Mouse (Mus musculus): ENCODE measurements around the gene Picalm. TPM values are rescaled to one million over a fixed set of nuclear protein-coding genes. Genes with fewer than 3 reads are reported as not detected.

Gene Picalm
- polyA plus RNA-seq, 1 experiment = 47.2 TPM

GRCm38 (mm10) chr7:90145897-90146296 is 15.9 kb downstream of the Picalm start:
- Histone ChIP-seq H3K27me3 (ENCODE audit: control insufficient read depth, insufficient read depth, insufficient read length) (no peaks in the 10 kb centered on the region), H3K79me2 (ENCODE audit: control insufficient read depth, insufficient read depth) (peaks cover 100% of the 10 kb centered on the region), H3ac (ENCODE audit: control insufficient read depth, insufficient read length, low read depth) (no peak overlapping the region), H3K36me3 (ENCODE audit: control insufficient read depth, insufficient read depth) (no peaks in the 10 kb centered on the region), H3K79me3 (ENCODE audit: low read depth) (peaks cover 94% of the 10 kb centered on the region), H3K4me3 (ENCODE audit: insufficient read depth, poor library complexity, severe bottlenecking) (no peak overlapping the region)
- TF ChIP-seq MYOD1 (IDR thresholded peaks at IDR 0.05; ENCODE audit: control insufficient read depth, insufficient read length, low read depth) (no peak), FOSL1 (IDR thresholded peaks at IDR 0.05; ENCODE audit: insufficient read depth, low read length, poor library complexity, severe bottlenecking) (no peak), USF1 (IDR thresholded peaks at IDR 0.05; ENCODE audit: low read depth) (no peak), CEBPB (IDR thresholded peaks at IDR 0.05; ENCODE audit: low read depth) (no peak), MYOG (IDR thresholded peaks at IDR 0.05; ENCODE audit: control insufficient read depth, extremely low read depth, insufficient read length) (no peak), CTCF (IDR thresholded peaks at IDR 0.05; ENCODE audit: control insufficient read depth, insufficient read depth, insufficient read length) (no peak), MAX (IDR thresholded peaks at IDR 0.05) (no peak)

GRCm38 (mm10) chr7:90146321-90146720 is 16.3 kb downstream of the Picalm start:
- H3ac ChIP-seq (ENCODE audit: control insufficient read depth, insufficient read length, low read depth) = no peak overlapping the region
- H3K79me3 ChIP-seq (ENCODE audit: low read depth) = peaks cover 94% of the 10 kb centered on the region
- no peaks in the 10 kb centered on the region for H3K27me3 ChIP-seq (ENCODE audit: control insufficient read depth, insufficient read depth, insufficient read length)
- TF ChIP-seq CEBPB (IDR thresholded peaks at IDR 0.05; ENCODE audit: low read depth) (no peak), MYOG (IDR thresholded peaks at IDR 0.05; ENCODE audit: control insufficient read depth, extremely low read depth, insufficient read length) (no peak), MYOD1 (IDR thresholded peaks at IDR 0.05; ENCODE audit: control insufficient read depth, insufficient read length, low read depth) (no peak), FOSL1 (IDR thresholded peaks at IDR 0.05; ENCODE audit: insufficient read depth, low read length, poor library complexity, severe bottlenecking) (no peak), MAX (IDR thresholded peaks at IDR 0.05) (no peak), USF1 (IDR thresholded peaks at IDR 0.05; ENCODE audit: low read depth) (no peak), CTCF (IDR thresholded peaks at IDR 0.05; ENCODE audit: control insufficient read depth, insufficient read depth, insufficient read length) (no peak)
- no peaks in the 10 kb centered on the region for H3K36me3 ChIP-seq (ENCODE audit: control insufficient read depth, insufficient read depth)
- H3K4me3 ChIP-seq (ENCODE audit: insufficient read depth, poor library complexity, severe bottlenecking) = no peak overlapping the region
- H3K79me2 ChIP-seq (ENCODE audit: control insufficient read depth, insufficient read depth) = peaks cover 100% of the 10 kb centered on the region

GRCm38 (mm10) chr7:90148023-90148422 is 18.0 kb downstream of the Picalm start:
- Histone ChIP-seq H3ac (ENCODE audit: control insufficient read depth, insufficient read length, low read depth) (no peak overlapping the region), H3K79me2 (ENCODE audit: control insufficient read depth, insufficient read depth) (peaks cover 99% of the 10 kb centered on the region), H3K27me3 (ENCODE audit: control insufficient read depth, insufficient read depth, insufficient read length) (no peaks in the 10 kb centered on the region), H3K4me3 (ENCODE audit: insufficient read depth, poor library complexity, severe bottlenecking) (no peak overlapping the region), H3K36me3 (ENCODE audit: control insufficient read depth, insufficient read depth) (no peaks in the 10 kb centered on the region), H3K79me3 (ENCODE audit: low read depth) (peaks cover 89% of the 10 kb centered on the region)
- TF ChIP-seq MYOD1 (IDR thresholded peaks at IDR 0.05; ENCODE audit: control insufficient read depth, insufficient read length, low read depth) (no peak), MAX (IDR thresholded peaks at IDR 0.05) (no peak), FOSL1 (IDR thresholded peaks at IDR 0.05; ENCODE audit: insufficient read depth, low read length, poor library complexity, severe bottlenecking) (no peak), USF1 (IDR thresholded peaks at IDR 0.05; ENCODE audit: low read depth) (no peak), CTCF (IDR thresholded peaks at IDR 0.05; ENCODE audit: control insufficient read depth, insufficient read depth, insufficient read length) (no peak), MYOG (IDR thresholded peaks at IDR 0.05; ENCODE audit: control insufficient read depth, extremely low read depth, insufficient read length) (no peak), CEBPB (IDR thresholded peaks at IDR 0.05; ENCODE audit: low read depth) (no peak)

- TF ChIP-seq MYOD1 (IDR thresholded peaks at IDR 0.05; ENCODE audit: control insufficient read depth, insufficient read length, low read depth) (no peak), MYOG (IDR thresholded peaks at IDR 0.05; ENCODE audit: control insufficient read depth, extremely low read depth, insufficient read length) (no peak), USF1 (IDR thresholded peaks at IDR 0.05; ENCODE audit: low read depth) (no peak), FOSL1 (IDR thresholded peaks at IDR 0.05; ENCODE audit: insufficient read depth, low read length, poor library complexity, severe bottlenecking) (no peak), CTCF (IDR thresholded peaks at IDR 0.05; ENCODE audit: control insufficient read depth, insufficient read depth, insufficient read length) (no peak), CEBPB (IDR thresholded peaks at IDR 0.05; ENCODE audit: low read depth) (no peak)
- H3K4me3 ChIP-seq (ENCODE audit: insufficient read depth, poor library complexity, severe bottlenecking) = no peak overlapping the region
- peaks cover 99% of the 10 kb centered on the region for H3K79me2 ChIP-seq (ENCODE audit: control insufficient read depth, insufficient read depth)
- peaks cover 89% of the 10 kb centered on the region for H3K79me3 ChIP-seq (ENCODE audit: low read depth)
- H3ac ChIP-seq (ENCODE audit: control insufficient read depth, insufficient read length, low read depth) = no peak overlapping the region
- no peaks in the 10 kb centered on the region for H3K27me3 ChIP-seq (ENCODE audit: control insufficient read depth, insufficient read depth, insufficient read length)
- no peaks in the 10 kb centered on the region for H3K36me3 ChIP-seq (ENCODE audit: control insufficient read depth, insufficient read depth)
Observed at GRCm38 (mm10) chr7:90148516-90148915, 18.5 kb downstream of the Picalm start.

GRCm38 (mm10) chr7:90150311-90150710 is 20.3 kb downstream of the Picalm start:
- no peaks in the 10 kb centered on the region for H3K36me3 ChIP-seq (ENCODE audit: control insufficient read depth, insufficient read depth)
- TF ChIP-seq CTCF (IDR thresholded peaks at IDR 0.05; ENCODE audit: control insufficient read depth, insufficient read depth, insufficient read length) (peak; percentile 52), CEBPB (IDR thresholded peaks at IDR 0.05; ENCODE audit: low read depth) (no peak)
- peaks cover 75% of the 10 kb centered on the region for H3K79me3 ChIP-seq (ENCODE audit: low read depth)
- H3K27me3 ChIP-seq (ENCODE audit: control insufficient read depth, insufficient read depth, insufficient read length) = no peaks in the 10 kb centered on the region
- no peak overlapping the region for H3ac ChIP-seq (ENCODE audit: control insufficient read depth, insufficient read length, low read depth)
- H3K4me3 ChIP-seq (ENCODE audit: insufficient read depth, poor library complexity, severe bottlenecking) = no peak overlapping the region
- H3K79me2 ChIP-seq (ENCODE audit: control insufficient read depth, insufficient read depth) = peaks cover 96% of the 10 kb centered on the region

- peaks cover 57% of the 10 kb centered on the region for H3K79me3 ChIP-seq (ENCODE audit: low read depth)
- peaks cover 90% of the 10 kb centered on the region for H3K79me2 ChIP-seq (ENCODE audit: control insufficient read depth, insufficient read depth)
- H3K27me3 ChIP-seq (ENCODE audit: control insufficient read depth, insufficient read depth, insufficient read length) = no peaks in the 10 kb centered on the region
- TF ChIP-seq MYOG (IDR thresholded peaks at IDR 0.05; ENCODE audit: control insufficient read depth, extremely low read depth, insufficient read length) (no peak), CEBPB (IDR thresholded peaks at IDR 0.05; ENCODE audit: low read depth) (no peak), FOSL1 (IDR thresholded peaks at IDR 0.05; ENCODE audit: insufficient read depth, low read length, poor library complexity, severe bottlenecking) (no peak), CTCF (IDR thresholded peaks at IDR 0.05; ENCODE audit: control insufficient read depth, insufficient read depth, insufficient read length) (no peak), USF1 (IDR thresholded peaks at IDR 0.05; ENCODE audit: low read depth) (no peak), MAX (IDR thresholded peaks at IDR 0.05) (no peak)
- H3ac ChIP-seq (ENCODE audit: control insufficient read depth, insufficient read length, low read depth) = no peak overlapping the region
- H3K4me3 ChIP-seq (ENCODE audit: insufficient read depth, poor library complexity, severe bottlenecking) = no peak overlapping the region
- H3K36me3 ChIP-seq (ENCODE audit: control insufficient read depth, insufficient read depth) = peaks cover 26% of the 10 kb centered on the region
Observed at GRCm38 (mm10) chr7:90158034-90158433, 28.0 kb downstream of the Picalm start.

All from C2C12 (cell line).